Mouse (Mus musculus) neural tube, embryonic 11.5 days (tissue): ENCODE results near the gene Hoxa6. TPM values are rescaled to one million over a fixed set of nuclear protein-coding genes. Genes with fewer than 3 reads are reported as not detected.

ENCODE experiments used
- ATAC-seq: fragments of 200-750 bp; cut with Nextera tagmentation; 2 replicates; pipeline ENCODE4 v1.8.0; 2017; ENCODE audit warnings: moderate number of reproducible peaks, mild to moderate bottlenecking, moderate TSS enrichment, moderate library complexity; ENCODE audit not compliant: insufficient read depth, low FRiP score, low TSS enrichment
- DNase-seq: peaks from one replicate; pipeline ENCODE4 v3.0.0-alpha.2; 2015; ENCODE audit warnings: low spot score
- H3K27ac ChIP-seq: fragments of 300-500 bp; sonication (generic); 2 replicates; pipeline ENCODE4 v1.5.1; 2014; ENCODE audit warnings: low read depth, mild to moderate bottlenecking, low read length
- H3K27me3 ChIP-seq: fragments of 300-500 bp; sonication (generic); 2 replicates; pipeline ENCODE4 v1.6.1; 2014; ENCODE audit warnings: mild to moderate bottlenecking, low read length, mixed read lengths; ENCODE audit not compliant: control insufficient read depth, insufficient read depth
- H3K36me3 ChIP-seq: fragments of 300-500 bp; sonication (generic); 2 replicates; pipeline ENCODE4 v1.6.1; 2014; ENCODE audit warnings: mild to moderate bottlenecking, low read length, moderate library complexity, mixed read lengths; ENCODE audit not compliant: control insufficient read depth, insufficient read depth
- H3K4me1 ChIP-seq: fragments of 300-500 bp; sonication (generic); 2 replicates; pipeline ENCODE4 v1.6.1; 2014; ENCODE audit warnings: low read length, mixed read lengths; ENCODE audit not compliant: control insufficient read depth, insufficient read depth
- H3K4me2 ChIP-seq: fragments of 300-500 bp; sonication (generic); 2 replicates; pipeline ENCODE4 v1.6.1; 2014; ENCODE audit warnings: low read depth, mild to moderate bottlenecking, moderate library complexity
- H3K4me3 ChIP-seq: fragments of 300-500 bp; sonication (generic); 2 replicates; pipeline ENCODE4 v1.5.1; 2014; ENCODE audit warnings: low read depth, low read length
- H3K9ac ChIP-seq: fragments of 300-500 bp; sonication (generic); 2 replicates; pipeline ENCODE4 v1.6.1; 2014; ENCODE audit warnings: mild to moderate bottlenecking, low read length
- H3K9me3 ChIP-seq: fragments of 300-500 bp; sonication (generic); 2 replicates; pipeline ENCODE4 v1.6.1; 2016; ENCODE audit warnings: low read length; ENCODE audit not compliant: control insufficient read depth
- WGBS: fragments of 180-500 bp; shearing (Covaris S2); extraction: QIAGEN DNeasy Blood & Tissue Kit; methylation state at CpG from one replicate; pipeline ENCODE4 v1.1.7; 2014; 5-methylcytosine and 5-hydroxymethylcytosine counted together
- polyA plus RNA-seq: library from polyadenylated mRNA; unstranded; fragments of >200 nt; fragmentation: Nextera tagmentation; extraction: Ambion mirVana; gene quantifications from 2 replicates; pipeline ENCODE4 v1.2.1, GENCODE M21; 2014

Gene Hoxa6
- polyA plus RNA-seq, 1 experiment from 2014 or later = 16.0 TPM

- Histone ChIP-seq H3K4me1 (peaks cover 2% of the 10 kb centered on the region; the same call in 1 of the 2 replicates), H3K9ac (peak overlapping the region; percentile 94), H3K27ac (peak overlapping the region; percentile 91), H3K4me2 (peak overlapping the region; percentile 57), H3K4me3 (peak overlapping the region; percentile 65), H3K9me3 (no peaks in the 10 kb centered on the region), H3K36me3 (no peaks in the 10 kb centered on the region), H3K27me3 (peaks cover 52% of the 10 kb centered on the region)
- 1% methylated on average over 18 of the region's 18 CpGs for WGBS
- peak; percentile 44 for DNase-seq
- no peak for ATAC-seq
Observed at GRCm38 (mm10) chr6:52231885-52232567, 23.5 kb upstream of the Hoxa6 start.

GRCm38 (mm10) chr6:52230516-52231165 is 22.1 kb upstream of the Hoxa6 start, which contains the start of gene Hoxa9:
TSS of gene Hoxa9 (minus strand) at chr6:52231089.
- ATAC-seq = peak; percentile 33
- Histone ChIP-seq H3K9me3 (no peaks in the 10 kb centered on the region), H3K4me3 (peak within 1 kb of the TSS; percentile 65), H3K27ac (peak within 1 kb of the TSS; percentile 94), H3K4me1 (peaks cover 2% of the 10 kb centered on the region; the same call in 1 of the 2 replicates), H3K9ac (peak within 1 kb of the TSS; percentile 94), H3K36me3 (no peaks in the 10 kb centered on the region), H3K4me2 (peak within 1 kb of the TSS; percentile 86), H3K27me3 (peaks cover 43% of the 10 kb centered on the region)
- DNase-seq = no peak
- WGBS = 1% methylated on average over 21 of the region's 36 CpGs

- DNase-seq (no peak), ATAC-seq (no peak)
- peak overlapping the region; percentile 94 for H3K9ac ChIP-seq
- WGBS = under 1% methylated on average over 44 of the region's 44 CpGs
- H3K4me1 ChIP-seq = peaks cover 2% of the 10 kb centered on the region; the same call in 1 of the 2 replicates
- H3K27me3 ChIP-seq = peaks cover 41% of the 10 kb centered on the region
- H3K9me3 ChIP-seq = no peaks in the 10 kb centered on the region
- H3K4me2 ChIP-seq = peak overlapping the region; percentile 86
- peak overlapping the region; percentile 94 for H3K27ac ChIP-seq
- H3K4me3 ChIP-seq = peak overlapping the region; percentile 59
- H3K36me3 ChIP-seq = no peaks in the 10 kb centered on the region
Observed at GRCm38 (mm10) chr6:52229558-52230416, 21.3 kb upstream of the Hoxa6 start.

GRCm38 (mm10) chr6:52228475-52229465 is 20.2 kb upstream of the Hoxa6 start:
- under 1% methylated on average over 38 of the region's 38 CpGs for WGBS
- peak; percentile 73 for DNase-seq
- Histone ChIP-seq H3K4me3 (peak overlapping the region; percentile 59), H3K27me3 (peaks cover 33% of the 10 kb centered on the region), H3K36me3 (no peaks in the 10 kb centered on the region), H3K9me3 (no peaks in the 10 kb centered on the region), H3K27ac (peak overlapping the region; percentile 94), H3K4me2 (peak overlapping the region; percentile 86), H3K4me1 (peaks cover 2% of the 10 kb centered on the region; the same call in 1 of the 2 replicates), H3K9ac (peak overlapping the region; percentile 94)
- ATAC-seq = no peak

GRCm38 (mm10) chr6:52227470-52228222 is 19.1 kb upstream of the Hoxa6 start:
- Histone ChIP-seq H3K4me2 (peak overlapping the region; percentile 99), H3K27ac (peak overlapping the region; percentile 100), H3K4me1 (peaks cover 2% of the 10 kb centered on the region; the same call in 1 of the 2 replicates), H3K27me3 (peaks cover 24% of the 10 kb centered on the region), H3K36me3 (no peaks in the 10 kb centered on the region), H3K9me3 (no peaks in the 10 kb centered on the region), H3K4me3 (peak overlapping the region; percentile 87), H3K9ac (peak overlapping the region; percentile 99)
- 2% methylated on average over 11 of the region's 11 CpGs for WGBS
- ATAC-seq (no peak), DNase-seq (no peak)

GRCm38 (mm10) chr6:52226569-52227257 is 18.2 kb upstream of the Hoxa6 start:
- DNase-seq (no peak), ATAC-seq (no peak)
- Histone ChIP-seq H3K36me3 (no peaks in the 10 kb centered on the region), H3K4me3 (peak overlapping the region; percentile 87), H3K4me1 (peaks cover 6% of the 10 kb centered on the region), H3K27me3 (peaks cover 21% of the 10 kb centered on the region; the same call in 1 of the 2 replicates), H3K27ac (peak overlapping the region; percentile 100), H3K9me3 (no peaks in the 10 kb centered on the region), H3K4me2 (peak overlapping the region; percentile 99), H3K9ac (peak overlapping the region; percentile 99)
- WGBS = 2% methylated on average over 26 of the region's 26 CpGs
